Mouse (Mus musculus) CH12.LX (cell line): ENCODE data around the gene Cnot8.

ENCODE experiments used
- CTCF ChIP-seq, 2 experiments: IDR thresholded peaks in 1 of 2; conservative IDR thresholded peaks in 1 of 2; 2 replicates each; pipeline ENCODE4 v1.5.1; 2011 to 2012; ENCODE audit warnings: low read depth in 2 of 2, low read length in 2 of 2, improper control_type of control experiment in 1 of 2, inconsistent platforms in 1 of 2, mild to moderate bottlenecking in 1 of 2, moderate library complexity in 1 of 2
- MAX ChIP-seq: IDR thresholded peaks from 2 replicates; pipeline ENCODE4 v1.6.1; 2011; ENCODE audit warnings: low read length, improper control_type of control experiment
- SIN3A ChIP-seq: IDR thresholded peaks from 2 replicates; pipeline ENCODE4 v1.6.1; 2012; ENCODE audit warnings: low read length, improper control_type of control experiment, inconsistent platforms

DNA sequence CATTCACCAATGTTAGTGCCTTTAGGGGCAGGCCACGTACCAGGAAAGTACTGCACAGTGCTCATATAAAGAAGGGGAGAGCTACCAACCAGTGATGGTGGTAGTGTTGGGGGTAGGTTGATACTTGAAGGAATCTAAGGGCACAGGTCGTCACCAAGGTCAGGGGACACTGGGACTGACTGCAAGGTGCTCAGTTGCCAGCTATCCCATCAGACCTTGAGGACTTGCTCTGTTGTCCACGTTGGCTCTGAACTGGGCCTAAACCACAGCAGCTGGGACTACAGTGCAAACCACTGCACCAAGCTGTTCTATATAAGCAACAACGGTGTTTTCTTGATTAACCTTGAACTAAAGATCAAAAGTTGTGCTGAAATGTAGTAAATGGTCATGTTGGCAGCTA is 41.4 kb upstream of the Cnot8 start:
- no peak for TF ChIP-seq SIN3A
- TF ChIP-seq CTCF (conservative IDR thresholded peaks at IDR 0.05 in 1 of 2, IDR thresholded peaks at IDR 0.05 in 1 of 2; ENCODE audit: low read depth in 2 of 2, low read length in 2 of 2) = no peak
- TF ChIP-seq MAX = no peak
